Mouse (Mus musculus): ENCODE results near the gene Rasa3. TPM values are rescaled to one million over a fixed set of nuclear protein-coding genes. Genes with fewer than 3 reads are reported as not detected.

The Rasa3 gene
- total RNA-seq, 2 experiments from 2014 or later: 62.6 to 73.0 TPM

DNA sequence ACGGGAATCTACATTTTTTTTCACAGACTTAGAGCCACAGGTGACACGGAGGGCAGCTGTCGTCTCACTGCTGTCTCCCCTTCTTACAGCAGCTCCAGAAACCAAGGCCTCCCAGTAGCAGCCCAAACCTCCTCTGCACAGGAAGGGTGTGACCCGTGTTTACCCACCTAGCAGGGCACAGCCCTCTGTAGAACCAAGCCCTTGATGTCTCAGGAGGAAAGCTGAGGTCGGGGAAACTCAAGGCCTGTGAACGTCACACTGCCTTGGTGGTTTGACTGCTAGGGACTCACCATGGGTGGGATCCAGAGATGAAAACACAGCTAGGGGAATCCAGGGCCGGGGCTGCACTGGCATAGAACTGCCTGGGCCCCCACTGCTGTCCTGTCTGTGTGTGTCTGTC, 9.0 kb upstream of the Rasa3 start:
- no peak for DNase-seq (ENCODE audit: low spot score in 2 of 2)

DNA sequence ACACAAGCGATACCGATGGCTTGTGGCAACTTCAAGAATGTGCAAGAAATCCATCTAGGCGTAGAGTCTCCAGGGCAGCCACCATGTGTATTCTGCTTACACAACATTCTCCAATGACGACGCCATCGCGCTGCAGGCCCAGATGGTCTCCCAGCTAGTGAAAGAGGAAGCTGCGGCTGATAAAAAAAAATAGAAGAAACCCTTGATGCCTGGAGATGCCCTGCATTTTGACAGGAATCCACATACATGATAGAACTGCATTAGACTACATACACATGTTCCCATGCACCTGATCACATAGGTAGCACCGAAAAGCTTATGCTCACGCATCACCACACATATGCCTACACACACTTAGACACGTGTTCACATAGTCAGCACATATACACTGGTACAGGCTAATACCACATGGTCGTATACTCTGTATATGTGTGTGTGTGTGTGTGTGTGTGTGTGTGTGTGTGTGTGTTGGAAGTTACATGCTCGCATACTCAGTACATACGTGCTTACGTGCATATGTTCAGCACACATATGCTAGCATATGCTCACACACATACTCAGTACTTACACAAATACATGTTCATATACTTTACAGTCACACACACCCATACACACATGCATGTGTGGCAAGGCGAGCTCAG, 8.4 kb upstream of the Rasa3 start:
- no peak for DNase-seq (ENCODE audit: low spot score in 2 of 2)

DNA sequence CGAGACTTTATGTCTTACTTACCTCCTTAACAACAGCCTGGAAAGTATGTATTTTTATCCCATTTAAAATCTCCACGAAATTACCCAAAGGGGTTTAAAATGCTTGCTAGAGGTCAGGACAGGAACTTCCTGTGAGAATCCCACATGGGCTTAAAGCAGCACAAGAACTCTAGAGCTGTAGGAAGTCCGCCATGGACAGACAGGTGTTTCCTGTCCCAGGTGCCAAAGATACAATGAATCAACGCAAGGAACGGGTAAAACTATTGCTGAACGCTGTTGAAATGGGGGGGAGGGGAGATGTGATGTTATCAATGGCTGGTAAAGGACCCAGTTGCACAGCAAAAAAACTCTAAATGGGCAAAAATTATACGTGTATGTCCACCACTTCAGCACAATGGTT, 6.7 kb upstream of the Rasa3 start:
- no peak for DNase-seq (ENCODE audit: low spot score in 2 of 2)

DNA sequence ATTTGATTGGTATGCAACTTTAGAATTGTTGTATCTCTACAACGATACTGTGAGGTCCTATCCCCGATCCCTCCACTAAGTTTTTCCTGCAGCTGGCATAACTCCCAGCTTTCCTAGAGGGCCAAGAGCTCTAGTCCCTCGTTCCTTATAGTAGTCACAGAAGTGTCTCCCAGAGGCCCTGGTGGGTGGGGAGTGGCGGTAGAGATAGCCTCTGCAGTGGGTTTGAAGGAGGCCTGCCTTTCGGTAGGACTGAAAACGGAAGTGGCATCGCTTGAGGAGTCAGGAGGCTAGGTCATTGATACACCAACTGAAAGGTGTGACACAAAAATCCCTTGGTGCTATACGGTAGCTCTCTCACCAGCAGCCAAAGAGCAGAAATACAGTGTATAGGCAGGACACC, 779 bp upstream of the Rasa3 start:
- DNase-seq (ENCODE audit: low spot score in 2 of 2): no peak

DNA sequence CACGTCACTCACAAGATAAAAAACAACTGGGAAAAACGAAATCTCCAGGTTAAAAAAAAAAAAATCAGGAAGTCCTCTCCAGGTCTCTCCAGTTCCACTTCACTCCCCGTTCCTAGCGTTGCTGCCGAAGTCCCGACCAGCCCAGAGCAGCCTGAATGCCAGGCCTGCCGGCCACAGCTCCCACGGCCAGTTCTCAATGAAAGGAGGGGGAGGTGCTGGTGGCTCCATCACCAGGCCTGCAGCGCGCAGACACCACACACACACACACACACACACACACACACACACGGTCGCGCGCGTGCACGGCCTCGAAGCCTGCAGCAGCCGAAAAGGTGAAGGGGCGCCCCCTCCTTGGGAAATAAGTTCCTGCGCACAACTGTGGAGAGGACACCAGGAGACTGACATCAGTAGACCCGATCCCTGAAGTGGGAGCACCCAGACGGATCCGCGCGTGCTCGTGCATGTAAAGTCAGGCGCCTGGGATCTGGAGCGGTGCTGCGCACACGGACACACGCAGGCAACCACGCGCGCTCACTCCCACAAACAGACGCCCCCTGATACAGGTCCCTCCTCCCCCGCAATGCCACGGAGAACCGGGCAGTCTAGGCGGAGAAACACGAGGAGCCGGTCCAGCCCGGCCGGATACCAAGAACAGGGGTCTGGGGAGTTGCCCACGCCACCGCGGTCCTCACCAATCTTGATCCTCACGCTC, 546 bp downstream of the Rasa3 start:
- DNase-seq (ENCODE audit: low spot score in 2 of 2): peak; percentile 78 to 81

DNA sequence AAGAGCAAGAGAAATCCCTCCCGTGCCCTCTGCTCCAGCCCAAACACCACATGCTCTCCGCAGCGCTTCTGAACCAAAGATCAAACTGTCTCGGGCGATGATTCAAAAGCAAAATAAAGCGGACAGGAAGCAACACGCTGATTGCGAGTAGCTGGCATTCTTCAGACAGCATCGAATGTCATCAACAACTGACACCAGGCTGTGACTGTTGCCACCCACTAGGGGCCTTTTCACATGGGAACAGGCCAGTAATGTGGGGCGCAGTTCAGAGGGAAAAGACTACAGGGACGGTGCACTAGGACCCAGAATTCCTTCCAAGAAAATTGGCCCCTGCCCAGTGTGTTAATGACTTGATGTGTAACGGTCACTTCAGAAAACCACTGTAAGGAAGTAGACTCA, 1.1 kb downstream of the Rasa3 start:
- DNase-seq (ENCODE audit: low spot score in 2 of 2): peak; percentile 65 to 71

DNA sequence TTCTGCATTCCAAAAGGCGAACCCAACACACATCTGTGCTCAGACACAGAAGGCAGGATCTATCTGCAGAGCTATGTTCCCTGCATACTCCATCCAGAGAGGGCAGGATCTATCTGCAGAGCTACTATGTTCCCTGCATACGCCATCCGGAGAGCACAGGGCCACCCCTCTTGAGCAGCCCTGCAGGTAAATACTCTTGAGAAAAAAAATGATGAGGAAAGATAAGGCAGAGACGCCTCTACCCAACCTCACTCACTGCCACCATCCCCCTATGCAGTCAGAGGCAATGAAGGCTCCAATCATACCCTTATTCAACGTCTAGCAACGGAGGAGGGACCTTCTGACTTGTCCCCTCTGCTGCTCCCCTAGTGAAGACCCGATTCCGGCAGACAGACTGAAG, 1.9 kb downstream of the Rasa3 start:
- DNase-seq (ENCODE audit: low spot score in 2 of 2): no peak

DNA sequence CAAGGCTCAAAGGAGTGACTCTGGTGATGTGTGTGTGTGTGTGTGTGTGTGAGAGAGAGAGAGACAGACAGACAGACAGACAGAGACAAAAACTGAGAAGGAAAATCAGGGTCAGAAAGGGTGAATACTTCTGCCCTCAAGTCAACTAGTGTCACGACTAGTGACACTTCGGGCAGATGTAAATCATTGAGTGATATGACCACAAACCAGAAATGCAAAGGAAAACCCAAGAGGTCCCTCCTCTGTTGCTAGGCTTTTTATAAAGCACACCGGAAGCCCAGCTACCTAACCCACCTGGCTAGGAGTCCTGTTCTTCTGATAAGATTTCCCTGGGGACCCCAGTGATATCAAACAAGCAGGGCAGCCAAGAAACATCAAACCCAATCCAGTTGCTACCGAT, 2.3 kb downstream of the Rasa3 start:
- no peak for DNase-seq (ENCODE audit: low spot score in 2 of 2)

DNA sequence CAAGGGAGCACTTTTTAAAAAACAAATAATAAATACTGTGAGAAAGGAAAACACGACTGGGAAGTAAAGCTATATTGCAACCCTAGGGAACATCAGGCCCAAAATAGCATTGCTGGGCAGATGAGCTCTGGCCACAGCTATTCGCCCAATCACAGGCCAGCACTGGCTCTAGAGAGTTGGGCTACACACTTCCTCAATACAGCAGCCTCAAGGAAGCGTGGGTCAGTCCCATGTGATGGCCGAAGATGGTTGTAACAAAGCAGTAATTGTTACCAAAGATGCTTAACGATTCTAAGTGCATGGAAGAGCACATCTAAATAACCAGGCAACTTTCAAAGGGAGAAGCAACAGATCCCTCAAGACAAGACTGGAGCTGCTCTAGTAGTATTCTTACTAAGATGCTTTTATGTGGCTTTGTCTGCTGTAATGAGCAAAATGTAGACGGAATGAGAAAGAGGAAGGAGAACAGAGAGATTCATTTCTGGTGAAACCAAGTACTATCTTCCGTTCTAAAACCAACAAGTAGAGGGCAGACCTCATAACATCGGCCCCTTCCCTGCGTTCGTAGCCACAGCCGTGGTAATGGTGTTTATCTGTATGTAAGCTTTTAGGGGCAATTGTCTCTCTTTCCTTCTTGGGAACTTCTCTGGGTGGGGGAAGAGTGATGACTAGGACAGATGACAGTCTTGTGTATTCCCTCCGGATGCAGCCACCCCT, 3.0 kb downstream of the Rasa3 start:
- no peak for DNase-seq (ENCODE audit: low spot score in 2 of 2)

DNA sequence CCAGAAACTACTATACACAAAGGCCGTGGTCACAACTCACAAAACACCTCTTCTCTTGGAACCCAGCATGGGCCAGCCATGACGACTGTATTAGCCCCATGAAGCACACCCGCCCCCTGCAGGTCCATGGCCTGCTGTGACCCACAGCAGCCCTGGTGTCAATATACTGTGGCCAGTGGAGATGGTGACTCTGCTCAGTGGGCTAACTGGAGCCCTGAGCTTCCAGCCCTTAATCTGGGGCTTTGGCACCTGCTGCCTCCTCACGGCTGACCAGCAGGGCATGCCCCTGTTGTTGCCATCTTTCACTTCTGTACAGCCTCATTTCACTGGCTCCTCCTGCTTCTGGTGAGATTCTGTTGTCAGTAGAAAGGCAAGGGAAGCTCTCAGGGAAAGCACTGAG, 4.2 kb downstream of the Rasa3 start:
- DNase-seq (ENCODE audit: low spot score in 2 of 2): no peak

DNA sequence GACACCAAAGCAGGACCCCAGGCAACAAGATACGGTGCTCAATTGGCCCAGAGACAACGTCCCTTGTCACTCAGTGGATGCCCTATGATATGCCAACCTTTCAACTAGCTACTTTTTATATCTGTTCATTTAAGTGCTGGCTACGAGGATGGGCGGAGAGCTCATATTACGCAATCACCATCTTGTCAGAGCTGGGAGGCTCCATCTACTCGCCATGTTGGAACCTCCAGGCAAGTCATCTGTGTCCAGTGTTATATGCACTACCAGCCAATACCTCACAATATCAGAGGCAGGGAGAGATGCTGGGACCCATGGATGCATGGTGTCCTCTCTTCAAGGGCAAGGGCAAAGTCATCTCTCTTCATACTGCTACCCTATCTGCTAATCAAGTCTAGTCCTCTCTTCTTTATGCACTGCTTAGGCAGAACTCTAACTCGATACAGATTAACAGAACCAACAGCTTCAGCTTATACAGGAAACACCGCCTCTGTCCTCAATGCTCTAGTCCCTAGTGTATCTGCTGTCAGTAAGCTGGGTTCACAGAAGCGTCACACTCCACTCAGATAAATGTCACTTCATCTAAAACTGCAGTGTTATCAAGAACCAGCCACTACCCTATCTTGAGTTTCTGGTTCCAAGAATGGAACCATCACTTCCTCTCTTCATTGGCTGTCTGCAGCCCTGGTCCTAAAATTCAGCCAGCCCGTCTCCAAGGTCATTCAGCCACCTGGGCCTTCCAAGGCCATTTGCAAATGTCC, 6.0 kb downstream of the Rasa3 start:
- no peak for DNase-seq (ENCODE audit: low spot score in 2 of 2)

DNA sequence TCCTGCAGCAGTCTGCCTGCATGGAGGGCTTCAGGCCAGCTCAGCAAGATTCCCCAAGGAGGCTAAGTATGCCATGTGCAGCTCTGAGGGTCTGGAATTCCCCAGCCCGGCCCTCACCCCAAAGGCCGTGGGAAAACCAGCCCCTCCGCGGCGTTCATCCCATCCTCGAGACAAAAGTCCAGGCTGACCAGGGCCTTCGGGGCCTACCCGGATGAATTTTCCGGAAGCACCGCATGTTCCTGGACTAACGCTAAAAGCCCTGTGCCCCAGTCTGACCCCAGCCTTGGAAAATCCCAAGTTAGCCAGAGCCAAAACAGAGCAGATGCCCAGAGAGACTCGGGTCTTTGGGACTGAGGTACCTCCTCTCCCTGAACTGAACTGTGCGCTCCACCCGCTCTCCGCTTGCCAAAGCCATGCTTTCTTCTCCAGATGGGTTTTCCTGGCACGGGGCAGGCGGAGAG, 7.4 kb downstream of the Rasa3 start:
- peak; percentile 40 to 57 for DNase-seq (ENCODE audit: low spot score in 2 of 2)

DNA sequence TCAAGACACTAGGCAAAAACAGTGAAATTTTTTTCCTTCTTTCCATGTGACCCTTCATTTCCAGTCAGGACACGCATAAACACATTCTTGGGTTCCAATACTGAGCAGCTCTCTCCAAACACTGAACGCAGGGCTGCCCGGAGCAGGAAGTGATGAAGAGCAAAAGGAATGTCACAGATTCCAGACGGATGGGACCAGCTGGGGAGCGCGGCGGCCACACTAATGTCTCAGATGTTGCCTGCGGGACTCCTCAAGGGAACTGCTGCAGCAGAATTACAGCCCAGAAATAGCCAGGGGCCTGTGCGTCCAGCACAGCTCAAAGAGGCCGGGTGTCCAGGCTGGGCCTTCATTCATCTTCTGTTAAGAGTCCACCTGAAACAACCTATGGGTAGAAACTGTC, 9.0 kb downstream of the Rasa3 start:
- DNase-seq (ENCODE audit: low spot score in 2 of 2): no peak

DNA sequence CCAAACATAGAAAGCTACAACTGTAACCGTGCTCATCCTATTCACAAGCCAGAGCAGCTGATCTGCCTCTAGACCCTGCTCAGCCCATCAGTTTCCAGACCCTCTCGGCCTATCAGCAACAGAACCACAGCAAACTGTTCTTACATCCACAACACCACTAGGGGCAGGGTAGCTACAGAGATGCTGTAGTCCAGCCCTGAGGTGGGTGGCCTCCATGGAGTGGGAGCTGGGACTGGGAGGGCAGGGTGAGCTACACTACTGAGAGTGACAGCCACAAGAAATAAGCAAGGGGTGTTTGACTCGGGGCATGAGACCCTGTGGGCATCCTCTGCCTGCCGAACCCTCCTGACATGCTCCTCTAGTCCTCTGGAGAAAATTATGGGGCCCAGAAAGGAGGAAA, 9.5 kb downstream of the Rasa3 start:
- no peak for DNase-seq (ENCODE audit: low spot score in 2 of 2)

DNA sequence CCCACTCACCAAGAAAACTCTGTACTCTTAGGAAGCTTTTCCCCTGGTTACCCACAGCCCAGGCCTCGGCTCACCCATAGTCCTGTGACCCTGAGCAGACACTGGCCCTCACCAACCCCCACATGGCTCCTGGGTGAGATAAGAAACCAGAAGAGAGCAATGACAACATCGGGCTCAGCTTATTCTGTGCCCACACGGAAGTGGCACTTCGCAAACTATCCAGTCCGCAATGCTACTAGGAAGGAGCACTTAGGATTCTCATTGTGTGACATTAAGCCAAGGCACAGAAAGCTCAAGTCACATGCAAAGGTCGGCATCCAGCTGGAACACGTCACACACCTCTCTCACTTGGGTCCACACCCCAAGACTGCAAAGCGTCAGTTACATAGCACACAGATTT, 11.5 kb downstream of the Rasa3 start:
- no peak for DNase-seq (ENCODE audit: low spot score in 2 of 2)

DNA sequence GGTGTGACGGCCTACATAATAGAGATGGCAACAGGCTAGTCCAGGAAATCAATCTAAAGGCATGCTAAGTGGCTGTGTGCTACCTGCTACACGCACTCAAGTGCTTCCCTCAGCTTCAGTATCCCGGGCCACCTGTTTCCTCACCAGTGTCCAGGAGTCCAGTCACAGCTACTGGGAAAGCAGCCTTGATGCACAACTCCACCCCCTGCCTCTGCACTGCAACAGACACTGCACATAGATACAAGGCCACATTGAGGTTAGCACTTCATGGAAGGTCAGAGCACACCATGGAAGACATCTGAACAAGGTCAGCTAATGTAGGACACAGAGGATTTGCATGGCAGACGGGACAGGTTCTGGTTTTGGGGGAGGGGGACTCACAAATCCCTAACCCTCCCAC, 11.9 kb downstream of the Rasa3 start:
- no peak for DNase-seq (ENCODE audit: low spot score in 2 of 2)

DNA sequence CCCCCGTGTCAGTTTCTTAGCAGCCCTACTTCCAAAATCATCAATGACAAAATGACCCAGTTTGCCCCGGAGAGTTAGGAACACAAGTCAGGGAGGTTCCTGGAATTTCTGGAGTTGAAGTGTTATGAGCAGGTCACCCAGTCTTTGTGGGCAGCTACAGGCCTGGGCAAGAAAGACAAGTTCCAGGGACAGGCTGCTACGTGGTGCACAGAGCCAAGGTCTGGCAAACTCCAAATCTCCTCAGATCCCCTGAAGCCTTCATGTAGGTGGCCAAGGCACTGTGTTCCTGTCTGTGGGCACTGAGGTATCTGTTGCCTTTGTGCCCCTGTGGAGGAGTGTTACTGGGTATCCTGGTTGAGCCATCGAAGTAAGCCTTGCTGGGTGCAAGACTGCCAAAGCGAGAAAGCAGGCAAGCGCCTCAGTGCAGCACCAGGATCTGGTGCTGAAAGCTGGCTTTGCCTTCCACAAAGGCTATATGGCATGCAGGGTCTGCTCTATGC, 12.6 kb downstream of the Rasa3 start:
- no peak for DNase-seq (ENCODE audit: low spot score in 2 of 2)

DNA sequence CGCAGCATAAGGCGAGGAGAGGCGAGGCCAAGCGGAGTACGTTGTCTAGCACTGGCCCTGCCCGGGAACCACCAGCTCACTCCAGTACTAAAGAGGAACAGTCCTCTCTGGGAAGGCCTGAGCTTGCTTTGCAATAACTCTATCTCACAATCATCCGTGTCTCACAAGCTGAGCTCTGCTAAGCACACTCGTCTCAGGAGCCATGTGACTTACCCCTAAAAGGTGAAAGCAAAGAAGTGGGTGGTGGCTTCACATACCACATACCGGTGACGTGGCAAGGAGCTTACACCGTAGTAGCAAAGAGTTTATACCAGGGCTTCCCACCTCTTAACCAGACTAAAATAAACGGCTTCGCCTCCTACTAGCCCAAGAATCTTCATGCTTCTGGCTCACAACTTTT, 17.1 kb downstream of the Rasa3 start:
- DNase-seq (ENCODE audit: low spot score in 2 of 2): no peak

DNA sequence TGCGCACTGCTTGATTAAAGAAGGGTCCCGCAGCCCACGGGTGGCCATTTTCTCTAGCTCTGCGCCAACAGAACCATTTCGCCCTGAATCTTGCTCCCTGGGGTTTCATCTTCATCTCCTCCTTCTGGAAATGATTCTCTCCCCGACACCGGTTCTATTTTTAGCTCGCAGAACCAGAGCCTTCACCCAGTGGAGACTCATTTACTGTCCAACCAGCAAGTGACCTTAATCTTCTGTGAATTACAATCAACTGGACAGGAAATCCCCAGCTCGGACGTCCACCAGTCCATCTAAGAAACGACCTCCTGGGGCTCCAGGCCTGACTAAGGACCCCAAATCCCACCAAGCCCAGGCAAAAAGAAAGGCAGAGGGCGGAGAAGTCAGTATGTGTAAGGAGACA, 19.9 kb downstream of the Rasa3 start:
- DNase-seq (ENCODE audit: low spot score in 2 of 2): no peak

DNA sequence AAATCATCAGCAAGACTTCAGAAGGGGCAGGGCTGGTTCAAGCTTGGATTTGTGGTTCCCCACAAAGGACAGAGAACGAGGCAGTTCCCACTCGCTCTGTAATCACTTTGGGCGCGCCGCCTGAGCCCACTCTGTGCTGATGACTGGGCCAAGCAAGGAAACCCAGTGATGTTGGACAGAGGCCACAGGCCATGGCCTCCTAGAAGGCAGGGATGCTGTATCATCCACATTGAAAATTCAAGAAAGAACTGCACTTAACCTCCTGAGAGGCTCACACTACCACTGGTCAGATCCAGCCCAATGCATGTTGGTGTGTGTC, 22.4 kb downstream of the Rasa3 start:
- no peak for DNase-seq (ENCODE audit: low spot score in 2 of 2)

DNA sequence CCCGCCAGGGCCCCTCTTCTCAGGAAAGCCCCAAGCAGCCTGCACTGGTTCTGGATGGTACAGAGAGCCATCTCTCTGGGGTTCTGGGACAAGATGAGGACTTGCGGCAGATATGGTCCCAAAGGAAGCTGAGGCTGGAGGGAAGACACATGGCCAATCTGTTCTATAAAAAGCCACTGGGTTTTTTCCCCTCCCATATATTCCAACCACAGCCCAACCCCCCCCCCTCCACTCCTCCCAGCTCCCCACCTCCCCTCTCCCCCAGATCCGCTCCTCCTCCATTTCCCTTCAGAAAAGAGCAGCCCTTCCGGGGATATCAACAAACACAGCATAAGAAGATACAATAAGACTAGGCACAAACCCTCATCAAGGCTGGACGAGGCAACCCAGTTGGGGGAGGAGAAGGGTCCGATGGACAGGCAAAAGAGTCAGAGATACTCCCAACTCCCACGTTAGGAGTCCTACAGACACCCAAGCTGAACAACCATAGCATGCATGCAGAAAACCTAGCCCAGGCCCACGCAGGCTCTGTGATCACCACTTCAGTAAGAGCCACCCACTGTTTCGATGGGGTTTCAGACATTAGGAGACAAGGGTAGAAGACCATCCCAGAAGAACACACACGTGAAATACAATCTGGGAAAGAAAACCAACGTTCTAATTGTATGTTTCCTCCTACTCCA, 22.9 kb downstream of the Rasa3 start:
- no peak for DNase-seq (ENCODE audit: low spot score in 2 of 2)
